Mouse (Mus musculus) cortical plate, adult 2 months (tissue): ENCODE results near the gene Serpina3f. TPM values are rescaled to one million over a fixed set of nuclear protein-coding genes. Genes with fewer than 3 reads are reported as not detected.

ENCODE experiments used
- H3K27ac ChIP-seq: fragments of 200-500 bp; 2 replicates; pipeline ENCODE4 v1.5.1; 2012; ENCODE audit warnings: low read length, control low read depth, inconsistent platforms; ENCODE audit not compliant: insufficient read depth
- H3K4me1 ChIP-seq: fragments of 200-500 bp; 2 replicates; pipeline ENCODE4 v1.6.1; 2011; ENCODE audit warnings: low read length; ENCODE audit not compliant: control insufficient read depth, insufficient read depth
- H3K4me3 ChIP-seq: fragments of 200-500 bp; 2 replicates; pipeline ENCODE4 v1.5.1; 2011; ENCODE audit warnings: mild to moderate bottlenecking, low read length, control low read depth; ENCODE audit not compliant: insufficient read depth
- CTCF ChIP-seq: fragments of 200-500 bp; IDR thresholded peaks from 2 replicates; pipeline ENCODE4 v1.5.1; 2011; ENCODE audit warnings: mild to moderate bottlenecking, control low read depth, low read length; ENCODE audit not compliant: insufficient read depth; ENCODE audit errors: extremely low read depth
- POLR2A ChIP-seq: fragments of 200-500 bp; IDR thresholded peaks from 2 replicates; pipeline ENCODE4 v1.6.1; 2011; ENCODE audit warnings: mild to moderate bottlenecking, low read length, control low read depth; ENCODE audit not compliant: insufficient read depth; ENCODE audit errors: extremely low read depth
- polyA plus RNA-seq: library from polyadenylated mRNA; depleted of rRNA; stranded (reverse); fragments of >200 nt; gene quantifications from 2 replicates; pipeline ENCODE4 v1.2.3, GENCODE M21; 2012; rRNA removed

Serpina3f gene
- polyA plus RNA-seq = not detected in 2 replicates

GRCm38 (mm10) chr12:104214445-104214753, at the start of gene Serpina3f:
Serpina3f (plus strand) TSS chr12:104214544.
- Histone ChIP-seq H3K4me1 (no peaks in the 10 kb centered on the region), H3K27ac (no peak within 1 kb of the TSS), H3K4me3 (no peak within 1 kb of the TSS)
- no peak for TF ChIP-seq POLR2A

GRCm38 (mm10) chr12:104174747-104175146, 39.6 kb upstream of the Serpina3f start:
- no peak overlapping the region for H3K27ac ChIP-seq
- no peaks in the 10 kb centered on the region for H3K4me1 ChIP-seq
- TF ChIP-seq CTCF (no peak), POLR2A (no peak)
- H3K4me3 ChIP-seq = no peak overlapping the region

- no peaks in the 10 kb centered on the region for H3K4me1 ChIP-seq
- H3K27ac ChIP-seq = no peak overlapping the region
- no peak overlapping the region for H3K4me3 ChIP-seq
- TF ChIP-seq POLR2A (no peak), CTCF (no peak)
Measured at GRCm38 (mm10) chr12:104175636-104176035, 38.7 kb upstream of the Serpina3f start.

GRCm38 (mm10) chr12:104178577-104178976, 35.8 kb upstream of the Serpina3f start:
- H3K4me1 ChIP-seq = no peaks in the 10 kb centered on the region
- H3K27ac ChIP-seq = no peak overlapping the region
- no peak for TF ChIP-seq POLR2A
- no peak for TF ChIP-seq CTCF
- no peak overlapping the region for H3K4me3 ChIP-seq

- Histone ChIP-seq H3K4me3 (no peak overlapping the region), H3K27ac (no peak overlapping the region), H3K4me1 (no peaks in the 10 kb centered on the region)
- TF ChIP-seq CTCF = no peak
- TF ChIP-seq POLR2A = no peak
Measured at GRCm38 (mm10) chr12:104178987-104179386, 35.4 kb upstream of the Serpina3f start.

GRCm38 (mm10) chr12:104185046-104185445, 29.3 kb upstream of the Serpina3f start:
- Histone ChIP-seq H3K4me1 (no peaks in the 10 kb centered on the region), H3K4me3 (no peak overlapping the region), H3K27ac (no peak overlapping the region)
- TF ChIP-seq POLR2A = no peak

GRCm38 (mm10) chr12:104186041-104186581, 28.2 kb upstream of the Serpina3f start:
- TF ChIP-seq POLR2A = no peak
- no peak for TF ChIP-seq CTCF
- no peak overlapping the region for H3K4me3 ChIP-seq
- no peaks in the 10 kb centered on the region for H3K4me1 ChIP-seq
- H3K27ac ChIP-seq = no peak overlapping the region

GRCm38 (mm10) chr12:104189246-104189645, 25.1 kb upstream of the Serpina3f start:
- no peaks in the 10 kb centered on the region for H3K4me1 ChIP-seq
- no peak for TF ChIP-seq CTCF
- no peak for TF ChIP-seq POLR2A
- H3K27ac ChIP-seq = no peak overlapping the region
- no peak overlapping the region for H3K4me3 ChIP-seq

GRCm38 (mm10) chr12:104190852-104191251, 23.5 kb upstream of the Serpina3f start:
- TF ChIP-seq POLR2A = no peak
- TF ChIP-seq CTCF = no peak
- Histone ChIP-seq H3K27ac (no peak overlapping the region), H3K4me3 (no peak overlapping the region), H3K4me1 (no peaks in the 10 kb centered on the region)

GRCm38 (mm10) chr12:104209149-104209548, 5.2 kb upstream of the Serpina3f start:
- no peaks in the 10 kb centered on the region for H3K4me1 ChIP-seq

More at GRCm38 (mm10) chr12:104209149-104209548, 5.2 kb upstream of the Serpina3f start:
- H3K27ac ChIP-seq = no peak overlapping the region
- TF ChIP-seq POLR2A (no peak), CTCF (no peak)
- no peak overlapping the region for H3K4me3 ChIP-seq
